Mouse (Mus musculus): ENCODE measurements around the gene Cyp19a1.

Cyp19a1 gene

DNA sequence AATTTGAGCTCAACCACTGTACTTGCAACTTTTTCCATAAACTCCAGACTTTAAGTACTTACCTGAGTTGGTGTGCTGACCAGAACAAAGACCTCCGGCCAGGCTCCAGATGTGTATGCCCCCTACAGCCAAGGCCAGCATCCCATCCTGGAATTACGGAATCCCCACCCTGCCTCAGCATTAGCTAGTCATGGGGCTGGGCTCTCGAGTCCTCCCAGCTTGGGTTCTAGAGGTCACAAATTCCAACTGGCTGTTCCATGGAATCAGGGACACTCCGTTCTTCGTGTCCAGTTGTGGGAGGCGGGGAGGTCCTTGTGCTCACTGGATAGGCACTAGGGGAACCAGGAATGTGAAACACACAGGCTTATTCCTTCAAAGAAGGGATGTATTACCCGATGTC, at the start of gene Cyp19a1:
Gene Cyp19a1 (minus strand): TSS at position 101 of the 400 bp plus-strand sequence.
- no peak for ATAC-seq (ENCODE audit: insufficient number of reproducible peaks, low FRiP score, low TSS enrichment)

- no peak for ATAC-seq (ENCODE audit: insufficient number of reproducible peaks, low FRiP score, low TSS enrichment)
Measured at GRCm38 (mm10) chr9:54316363-54316762, 48.5 kb upstream of the Cyp19a1 start.

DNA sequence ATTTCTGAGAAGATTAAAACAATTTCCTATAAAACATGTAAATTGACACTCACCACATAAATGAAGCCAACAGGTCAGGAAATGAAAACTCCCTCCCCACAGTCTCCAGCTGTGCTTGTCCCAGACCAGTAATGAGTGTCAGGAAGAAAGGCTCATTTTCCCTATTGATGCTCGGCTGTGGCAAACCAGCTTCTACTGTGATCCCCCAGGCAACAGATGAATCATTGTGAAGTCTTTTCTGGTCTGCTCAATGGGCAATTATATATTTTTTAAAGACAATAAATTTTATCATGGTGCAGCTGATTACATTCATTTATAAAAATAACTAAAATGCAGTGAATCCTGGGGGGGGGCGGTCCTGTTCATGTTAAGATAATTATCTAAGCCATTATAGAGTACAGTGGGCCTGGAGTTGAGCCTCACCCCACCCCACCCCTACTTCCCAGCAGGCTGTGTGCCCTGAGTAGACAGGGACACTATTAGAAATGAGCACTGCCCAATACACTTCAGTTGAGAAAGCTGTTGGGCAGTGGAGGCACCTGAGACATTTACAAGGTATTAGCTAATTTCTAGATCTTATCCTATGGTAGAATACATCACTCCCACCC, 40.9 kb upstream of the Cyp19a1 start:
- no peak for ATAC-seq (ENCODE audit: insufficient number of reproducible peaks, low FRiP score, low TSS enrichment)

- no peak for ATAC-seq (ENCODE audit: insufficient number of reproducible peaks, low FRiP score, low TSS enrichment)
Measured at GRCm38 (mm10) chr9:54308209-54308608, 40.3 kb upstream of the Cyp19a1 start.

GRCm38 (mm10) chr9:54301255-54301654, 33.3 kb upstream of the Cyp19a1 start:
- ATAC-seq (ENCODE audit: insufficient number of reproducible peaks, low FRiP score, low TSS enrichment), result no peak

DNA sequence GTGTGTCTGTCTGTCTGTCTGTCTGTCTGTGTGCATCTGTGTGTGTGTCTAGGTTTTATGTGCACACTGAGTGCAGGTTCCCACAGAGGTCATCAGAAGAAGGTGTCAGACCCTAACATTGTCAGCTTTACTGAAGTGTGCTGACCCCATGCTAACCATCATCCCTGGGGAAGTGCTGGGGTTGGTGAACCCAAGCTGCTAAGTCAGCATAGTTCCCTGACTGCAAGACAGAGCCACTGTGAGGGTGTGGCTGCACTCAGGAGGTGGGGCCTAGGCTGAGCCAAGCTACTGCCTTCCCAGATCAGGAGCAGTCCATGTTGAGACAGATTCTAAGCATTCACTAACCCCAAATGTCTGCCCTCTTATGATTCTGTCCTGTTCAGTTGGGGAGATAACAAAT, 31.9 kb upstream of the Cyp19a1 start:
- no peak for ATAC-seq (ENCODE audit: insufficient number of reproducible peaks, low FRiP score, low TSS enrichment)

GRCm38 (mm10) chr9:54299389-54299788, 31.5 kb upstream of the Cyp19a1 start:
- no peak for ATAC-seq (ENCODE audit: insufficient number of reproducible peaks, low FRiP score, low TSS enrichment)

GRCm38 (mm10) chr9:54287804-54288203, 19.9 kb upstream of the Cyp19a1 start:
- no peak for ATAC-seq (ENCODE audit: insufficient number of reproducible peaks, low FRiP score, low TSS enrichment)

DNA sequence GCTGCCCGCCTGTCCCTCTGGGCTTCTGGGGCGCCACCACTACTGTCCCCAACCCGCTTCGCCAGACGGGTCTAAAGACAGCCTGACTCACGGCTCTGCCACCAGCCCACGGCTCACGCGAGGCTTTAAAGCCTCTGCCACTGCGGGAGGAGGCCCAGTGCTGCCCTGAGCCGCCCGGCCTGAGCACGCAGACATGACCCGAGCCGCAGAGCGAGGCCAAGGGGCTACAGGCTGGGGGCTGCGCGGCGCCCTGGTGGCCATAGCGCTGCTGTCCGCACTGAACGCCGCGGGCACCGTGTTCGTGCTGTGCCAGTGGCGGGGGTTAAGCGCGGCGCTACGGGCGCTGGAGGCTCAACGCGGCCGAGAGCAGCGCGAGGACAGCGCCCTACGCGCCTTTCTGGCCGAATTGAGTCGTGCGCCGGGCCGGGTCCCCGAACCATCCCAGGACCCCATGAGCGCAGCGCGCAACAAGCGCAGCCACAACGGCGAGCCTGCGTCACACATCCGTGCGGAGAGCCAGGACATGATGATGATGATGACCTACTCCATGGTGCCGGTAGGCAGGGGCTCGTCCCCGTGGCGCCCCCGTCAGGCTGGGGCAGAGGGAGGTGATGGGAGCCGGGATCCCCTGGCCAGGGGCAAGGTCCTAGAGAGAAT, 18.5 kb upstream of the Cyp19a1 start, which contains the start of gene Gldn:
Gene Gldn (plus strand): TSS at position 156 of the 657 bp plus-strand sequence.
- ATAC-seq (ENCODE audit: insufficient number of reproducible peaks, low FRiP score, low TSS enrichment), result no peak

DNA sequence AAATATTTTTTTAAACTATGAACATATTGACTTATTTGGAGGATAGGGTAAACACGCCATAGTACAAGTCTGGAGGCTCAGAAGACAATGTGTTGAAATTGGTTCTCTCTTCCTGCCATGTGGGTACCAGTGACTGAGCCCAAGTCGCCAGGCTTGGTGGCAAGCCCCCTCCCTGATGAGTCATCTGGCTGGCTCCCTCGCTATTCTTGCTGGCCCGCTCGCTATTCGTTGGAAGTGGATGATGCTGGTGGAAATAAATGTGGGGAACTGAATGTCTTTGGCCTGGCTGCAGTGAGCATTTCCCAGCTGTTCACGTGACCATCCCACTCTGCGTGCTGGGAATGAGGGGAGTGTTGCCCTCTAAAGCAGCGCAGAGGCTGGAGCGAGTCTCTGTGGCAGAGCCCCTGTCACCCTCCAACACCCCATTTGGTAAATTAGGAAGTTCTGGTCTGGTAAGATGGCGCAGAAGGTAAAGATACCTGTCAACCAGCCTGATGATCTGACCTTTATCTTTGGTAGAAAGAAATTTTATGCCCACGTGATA, 11.2 kb upstream of the Cyp19a1 start:
- ATAC-seq (ENCODE audit: insufficient number of reproducible peaks, low FRiP score, low TSS enrichment), result no peak

GRCm38 (mm10) chr9:54275283-54275682, 7.4 kb upstream of the Cyp19a1 start:
- no peak for ATAC-seq (ENCODE audit: insufficient number of reproducible peaks, low FRiP score, low TSS enrichment)

DNA sequence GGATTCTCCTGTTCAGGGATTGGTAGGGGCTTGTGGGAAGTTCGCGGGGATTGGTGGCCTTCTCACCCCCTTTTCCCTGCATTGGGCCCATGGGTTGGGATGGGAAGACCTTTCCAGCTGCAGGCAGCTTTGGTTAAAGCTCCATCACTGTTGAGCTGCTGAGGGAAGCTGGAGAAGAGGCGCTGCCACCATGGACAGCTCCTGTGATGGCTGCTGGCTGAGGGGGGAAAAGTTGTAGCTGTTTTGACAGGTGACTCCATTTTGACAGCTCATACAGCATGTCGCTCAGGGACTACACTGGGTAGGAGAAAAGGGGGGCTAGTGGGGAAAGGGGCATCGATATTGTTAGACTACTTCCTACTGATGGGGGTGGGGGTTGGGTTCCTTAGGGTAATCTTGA, 3.0 kb upstream of the Cyp19a1 start:
- ATAC-seq (ENCODE audit: insufficient number of reproducible peaks, low FRiP score, low TSS enrichment), result no peak

- no peak for ATAC-seq (ENCODE audit: insufficient number of reproducible peaks, low FRiP score, low TSS enrichment)
Measured at GRCm38 (mm10) chr9:54269987-54270386, 2.1 kb upstream of the Cyp19a1 start.

DNA sequence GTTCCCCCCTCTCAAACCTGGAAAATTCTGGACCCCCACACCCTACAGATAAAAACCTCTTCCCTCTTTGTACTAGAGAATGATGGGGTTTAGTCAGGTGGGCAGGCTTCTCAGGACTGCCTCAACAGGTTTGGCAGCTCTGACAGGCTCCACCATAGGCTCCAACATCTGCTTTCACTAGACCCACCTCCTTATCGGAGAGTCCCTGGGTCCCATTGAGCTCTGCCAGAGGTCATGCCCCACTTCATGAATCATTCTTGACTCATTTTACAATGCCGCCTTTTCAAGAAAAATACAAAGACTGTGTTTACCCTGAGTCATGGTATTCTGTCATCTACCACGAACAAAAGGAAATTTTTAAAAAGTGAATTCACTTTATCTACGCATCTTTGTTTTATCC, 3.2 kb downstream of the Cyp19a1 start:
- no peak for ATAC-seq (ENCODE audit: insufficient number of reproducible peaks, low FRiP score, low TSS enrichment)

GRCm38 (mm10) chr9:54244869-54245665, 22.8 kb downstream of the Cyp19a1 start:
- no peak for ATAC-seq (ENCODE audit: insufficient number of reproducible peaks, low FRiP score, low TSS enrichment)

- no peak for ATAC-seq (ENCODE audit: insufficient number of reproducible peaks, low FRiP score, low TSS enrichment)
Measured at GRCm38 (mm10) chr9:54227580-54227979, 40.3 kb downstream of the Cyp19a1 start.

DNA sequence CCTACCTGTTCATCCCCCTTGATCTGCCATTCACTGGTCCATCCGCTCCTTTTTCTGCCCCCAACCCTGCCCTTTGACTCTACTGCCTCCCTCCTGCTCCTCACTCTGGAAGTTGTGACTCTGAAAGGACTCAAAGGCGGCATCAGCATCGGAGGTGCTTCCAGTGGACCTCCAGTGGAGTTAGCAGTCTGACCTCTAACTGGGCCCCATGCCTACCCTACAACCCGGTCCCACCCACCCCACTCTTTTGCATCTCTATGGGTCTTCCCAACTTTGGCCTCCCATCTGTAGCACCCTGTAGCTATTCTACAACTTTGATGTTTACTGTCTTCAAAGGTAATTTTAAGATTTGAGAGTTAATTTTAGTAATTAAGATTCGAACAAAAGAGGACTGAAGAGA, 51.4 kb downstream of the Cyp19a1 start:
- ATAC-seq (ENCODE audit: insufficient number of reproducible peaks, low FRiP score, low TSS enrichment), result no peak

- no peak for ATAC-seq (ENCODE audit: insufficient number of reproducible peaks, low FRiP score, low TSS enrichment)
Measured at GRCm38 (mm10) chr9:54214881-54215280, 53.0 kb downstream of the Cyp19a1 start.

GRCm38 (mm10) chr9:54194790-54195189, 73.1 kb downstream of the Cyp19a1 start:
- no peak for ATAC-seq (ENCODE audit: insufficient number of reproducible peaks, low FRiP score, low TSS enrichment)

DNA sequence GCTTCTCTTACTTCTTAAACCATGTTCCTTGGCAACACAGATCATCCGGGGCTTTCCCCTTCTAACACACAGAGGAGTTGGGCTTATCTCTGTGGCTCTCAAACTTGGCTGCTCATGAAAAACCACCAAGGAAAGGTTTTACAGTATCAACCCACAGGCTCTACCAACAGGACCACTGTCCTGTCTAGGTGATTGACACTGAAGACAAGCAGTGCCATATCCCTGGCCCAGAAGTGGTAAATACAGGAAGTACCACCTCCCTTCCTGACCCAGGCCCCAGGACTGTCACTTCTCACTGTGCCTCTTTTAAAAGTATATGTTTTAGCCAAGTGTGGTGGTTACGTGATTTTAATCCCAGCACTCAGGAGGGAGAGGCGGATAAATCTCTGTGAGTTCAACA, 76.5 kb downstream of the Cyp19a1 start:
- no peak for ATAC-seq (ENCODE audit: insufficient number of reproducible peaks, low FRiP score, low TSS enrichment)

DNA sequence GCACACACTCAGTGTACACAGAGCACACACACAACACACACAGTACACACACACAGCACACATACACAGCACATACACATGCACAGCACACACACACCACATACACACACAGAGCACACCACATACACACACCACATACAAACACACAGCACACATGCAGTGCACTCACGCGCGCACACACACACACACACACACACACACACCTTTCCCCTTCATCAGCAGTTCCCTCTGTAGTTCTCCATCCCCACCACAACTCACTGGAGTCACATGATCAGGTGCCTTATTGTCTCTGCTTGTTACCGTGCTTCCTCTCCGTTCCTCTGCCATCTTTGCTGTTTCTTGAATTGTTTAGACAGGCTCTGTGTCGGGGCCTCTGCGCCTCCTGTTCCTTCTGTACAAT, 85.4 kb downstream of the Cyp19a1 start:
- ATAC-seq (ENCODE audit: insufficient number of reproducible peaks, low FRiP score, low TSS enrichment), result no peak

Data from cerebellum, adult (tissue).